Mouse (Mus musculus): ENCODE measurements around the gene H3f3a. TPM values are rescaled to one million over a fixed set of nuclear protein-coding genes. Genes with fewer than 3 reads are reported as not detected.
A peak's percentile ranks its signal among the peaks of the same experiment; 100 is the strongest.

The H3f3a gene
- polyA plus RNA-seq, 1 experiment from 2014 or later: 1,774 TPM

DNA sequence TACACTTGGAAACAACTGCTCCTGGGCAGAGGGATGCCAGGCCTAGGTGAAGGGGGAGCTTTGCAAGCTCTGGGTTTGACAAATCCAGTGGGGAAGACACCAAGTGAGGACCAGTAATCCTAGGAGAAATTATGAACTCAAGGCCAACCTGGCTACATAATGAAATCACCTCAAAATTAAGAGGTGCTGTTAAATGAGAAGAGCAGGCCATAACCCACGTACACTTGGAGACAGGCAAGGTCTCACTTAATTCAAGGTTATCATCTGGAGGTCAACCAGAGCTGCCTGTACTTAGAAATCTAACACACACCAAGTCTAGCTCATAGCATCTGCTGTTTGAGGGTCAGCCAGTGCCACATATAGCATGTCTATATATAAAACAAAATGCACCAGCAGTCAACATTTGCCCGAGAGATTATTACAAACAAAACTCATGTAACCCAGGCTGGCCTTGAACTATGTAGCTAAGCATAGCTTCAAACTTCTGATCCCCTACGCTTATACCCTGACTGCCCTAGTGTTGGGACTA, 12.2 kb downstream of the H3f3a start:
- Histone ChIP-seq H3K36me3 (ENCODE audit: insufficient read depth, low read length) (peaks cover 20% of the 10 kb centered on the region), H3K9ac (replicated peaks; ENCODE audit: low read depth) (no peak overlapping the region), H3K27me3 (replicated peaks; ENCODE audit: insufficient read depth, low read length) (no peaks in the 10 kb centered on the region), H3K4me3 (ENCODE audit: low read depth, low read length) (no peak overlapping the region), H3K4me1 (ENCODE audit: insufficient read depth, low read depth, low read length) (no peaks in the 10 kb centered on the region), H3K4me2 (replicated peaks; ENCODE audit: low read depth, low read length) (no peak overlapping the region), H3K27ac (ENCODE audit: low read length) (no peak overlapping the region), H3K9me3 (ENCODE audit: low read length) (no peaks in the 10 kb centered on the region)
- TF ChIP-seq EP300 (IDR thresholded peaks at IDR 0.05) (no peak), CTCF (IDR thresholded peaks at IDR 0.05) (no peak)
- DNase-seq (ENCODE audit: low spot score) (no peak), ATAC-seq (no peak)
- 63% methylated on average over 3 of the region's 3 CpGs for WGBS

GRCm38 (mm10) chr1:180800814-180801213, 12.9 kb downstream of the H3f3a start:
- H3K4me3 ChIP-seq (ENCODE audit: low read depth, low read length): no peak overlapping the region
- no peak overlapping the region for H3K4me2 ChIP-seq (replicated peaks; ENCODE audit: low read depth, low read length)
- 46% methylated on average over 2 of the region's 2 CpGs for WGBS
- H3K4me1 ChIP-seq (ENCODE audit: insufficient read depth, low read depth, low read length): no peaks in the 10 kb centered on the region
- peaks cover 14% of the 10 kb centered on the region for H3K36me3 ChIP-seq (ENCODE audit: insufficient read depth, low read length)
- ATAC-seq (no peak), DNase-seq (ENCODE audit: low spot score) (no peak)
- TF ChIP-seq EP300 (IDR thresholded peaks at IDR 0.05): no peak
- no peak for TF ChIP-seq CTCF (IDR thresholded peaks at IDR 0.05)
- H3K27ac ChIP-seq (ENCODE audit: low read length): no peak overlapping the region
- no peaks in the 10 kb centered on the region for H3K9me3 ChIP-seq (ENCODE audit: low read length)
- no peaks in the 10 kb centered on the region for H3K27me3 ChIP-seq (replicated peaks; ENCODE audit: insufficient read depth, low read length)
- H3K9ac ChIP-seq (replicated peaks; ENCODE audit: low read depth): no peak overlapping the region

GRCm38 (mm10) chr1:180800022-180800421, 13.7 kb downstream of the H3f3a start:
- WGBS: 91% methylated on average over 5 of the region's 5 CpGs

GRCm38 (mm10) chr1:180799253-180799652, 14.5 kb downstream of the H3f3a start:
- peaks cover 9% of the 10 kb centered on the region for H3K36me3 ChIP-seq (ENCODE audit: insufficient read depth, low read length)
- ATAC-seq: no peak
- no peak overlapping the region for H3K27ac ChIP-seq (ENCODE audit: low read length)
- no peak overlapping the region for H3K9ac ChIP-seq (replicated peaks; ENCODE audit: low read depth)
- H3K9me3 ChIP-seq (ENCODE audit: low read length): no peaks in the 10 kb centered on the region
- no peak for DNase-seq (ENCODE audit: low spot score)
- H3K27me3 ChIP-seq (replicated peaks; ENCODE audit: insufficient read depth, low read length): no peaks in the 10 kb centered on the region
- no peaks in the 10 kb centered on the region for H3K4me1 ChIP-seq (ENCODE audit: insufficient read depth, low read depth, low read length)
- no peak overlapping the region for H3K4me3 ChIP-seq (ENCODE audit: low read depth, low read length)
- TF ChIP-seq CTCF (IDR thresholded peaks at IDR 0.05) (no peak), EP300 (IDR thresholded peaks at IDR 0.05) (no peak)
- H3K4me2 ChIP-seq (replicated peaks; ENCODE audit: low read depth, low read length): no peak overlapping the region
- WGBS: 83% methylated on average over 5 of the region's 5 CpGs

More at GRCm38 (mm10) chr1:180800022-180800421, 13.7 kb downstream of the H3f3a start:
- Histone ChIP-seq H3K4me1 (ENCODE audit: insufficient read depth, low read depth, low read length) (no peaks in the 10 kb centered on the region), H3K9me3 (ENCODE audit: low read length) (no peaks in the 10 kb centered on the region), H3K4me3 (ENCODE audit: low read depth, low read length) (no peak overlapping the region), H3K4me2 (replicated peaks; ENCODE audit: low read depth, low read length) (no peak overlapping the region), H3K27me3 (replicated peaks; ENCODE audit: insufficient read depth, low read length) (no peaks in the 10 kb centered on the region), H3K9ac (replicated peaks; ENCODE audit: low read depth) (no peak overlapping the region), H3K36me3 (ENCODE audit: insufficient read depth, low read length) (peaks cover 14% of the 10 kb centered on the region), H3K27ac (ENCODE audit: low read length) (no peak overlapping the region)
- TF ChIP-seq EP300 (IDR thresholded peaks at IDR 0.05) (no peak), CTCF (IDR thresholded peaks at IDR 0.05) (no peak)
- no peak for DNase-seq (ENCODE audit: low spot score)
- ATAC-seq: no peak

DNA sequence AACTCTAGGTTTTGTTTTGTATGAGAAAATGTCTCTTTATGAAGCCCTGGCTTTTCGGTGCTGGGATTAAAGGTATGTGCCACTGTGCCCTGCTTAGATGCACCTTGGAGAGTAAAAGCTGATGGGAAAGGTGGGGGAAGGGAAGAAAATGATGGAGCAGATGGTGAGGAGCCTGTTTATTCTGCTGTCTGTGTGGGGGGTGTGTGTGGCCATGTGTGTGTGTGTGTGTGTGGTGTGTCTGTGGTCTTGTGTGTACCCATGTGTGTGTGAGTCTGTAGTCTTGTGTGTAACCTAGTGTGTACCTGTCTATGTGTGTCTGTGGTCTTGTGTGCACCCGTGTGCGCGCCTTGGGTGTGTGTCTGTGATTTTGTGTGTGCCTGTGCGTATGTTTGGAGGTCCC, 15.1 kb downstream of the H3f3a start:
- Histone ChIP-seq H3K9me3 (ENCODE audit: low read length) (no peaks in the 10 kb centered on the region), H3K9ac (replicated peaks; ENCODE audit: low read depth) (no peak overlapping the region), H3K4me3 (ENCODE audit: low read depth, low read length) (no peak overlapping the region), H3K27ac (ENCODE audit: low read length) (no peak overlapping the region), H3K4me1 (ENCODE audit: insufficient read depth, low read depth, low read length) (0 out of 2 replicates have a peak, but pooled peaks cover 3% of the 10 kb centered on the region), H3K27me3 (replicated peaks; ENCODE audit: insufficient read depth, low read length) (no peaks in the 10 kb centered on the region), H3K36me3 (ENCODE audit: insufficient read depth, low read length) (peaks cover 6% of the 10 kb centered on the region), H3K4me2 (replicated peaks; ENCODE audit: low read depth, low read length) (no peak overlapping the region)
- DNase-seq (ENCODE audit: low spot score) (no peak), ATAC-seq (no peak)
- no peak for TF ChIP-seq EP300 (IDR thresholded peaks at IDR 0.05)
- TF ChIP-seq CTCF (IDR thresholded peaks at IDR 0.05): no peak
- 96% methylated on average over 5 of the region's 5 CpGs for WGBS

DNA sequence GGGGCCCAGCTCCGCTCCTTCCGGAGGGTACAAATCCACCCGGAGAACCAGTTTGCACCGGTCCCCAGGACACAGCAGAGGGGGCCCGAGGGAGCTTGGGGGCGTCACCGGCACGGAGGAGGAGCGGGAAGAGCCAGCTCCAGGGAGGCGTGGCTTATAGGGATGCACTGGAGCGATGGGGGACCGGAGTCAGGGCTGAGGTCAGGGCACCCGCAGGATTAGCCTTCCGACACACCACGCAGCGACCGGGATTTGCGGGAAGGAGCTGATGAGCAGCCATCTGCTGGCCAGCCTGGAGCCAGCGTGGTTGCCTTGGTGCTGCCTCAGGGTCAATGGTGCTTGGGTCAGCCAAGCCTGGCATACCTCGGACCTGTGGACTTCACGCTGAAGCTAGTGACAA, 19.6 kb downstream of the H3f3a start:
- peak overlapping the region; percentile 18 for H3K4me3 ChIP-seq (ENCODE audit: low read depth, low read length)
- H3K9me3 ChIP-seq (ENCODE audit: low read length): no peaks in the 10 kb centered on the region
- WGBS: 1% methylated on average over 20 of the region's 21 CpGs
- H3K27me3 ChIP-seq (replicated peaks; ENCODE audit: insufficient read depth, low read length): no peaks in the 10 kb centered on the region
- DNase-seq (ENCODE audit: low spot score) (peak; percentile 56), ATAC-seq (peak; percentile 86)
- H3K4me1 ChIP-seq (ENCODE audit: insufficient read depth, low read depth, low read length): 0 out of 2 replicates have a peak, but pooled peaks cover 6% of the 10 kb centered on the region
- H3K9ac ChIP-seq (replicated peaks; ENCODE audit: low read depth): no peak overlapping the region; the same call in 1 of the 2 replicates
- peak overlapping the region; percentile 58 for H3K4me2 ChIP-seq (replicated peaks; ENCODE audit: low read depth, low read length)
- TF ChIP-seq EP300 (IDR thresholded peaks at IDR 0.05) (no peak), CTCF (IDR thresholded peaks at IDR 0.05) (peak; percentile 27; the same call in 1 of the 2 replicates)
- H3K27ac ChIP-seq (ENCODE audit: low read length): no peak overlapping the region
- no peaks in the 10 kb centered on the region for H3K36me3 ChIP-seq (ENCODE audit: insufficient read depth, low read length)

All from lung, postnatal 0 days (tissue).